Mouse (Mus musculus) gastrocnemius, postnatal 14 days (tissue): ENCODE data around the gene Usp22. TPM values are rescaled to one million over a fixed set of nuclear protein-coding genes. Genes with fewer than 3 reads are reported as not detected.

Experiments used
- DNase-seq: peaks from one replicate; pipeline ENCODE4 v3.0.0; 2021; ENCODE audit warnings: mixed read lengths
- intact Hi-C: fragments of 180-260 bp; cut with DNase I; formaldehyde crosslinking; loops from one replicate; pipeline ENCODE4 v1.15.1; 2025; ENCODE audit warnings: low total_unique reads
- long read RNA-seq, 2 experiments: library from polyadenylated mRNA; stranded (forward); transcript quantifications; one replicate each; pipeline ENCODE4 v2.0.0; 2021
- total RNA-seq, 2 experiments: library from RNA; stranded (reverse); gene quantifications; 2 replicates each; pipeline ENCODE4 v1.2.3; 2021

The Usp22 gene
- total RNA-seq: 10 to 100 TPM; 18.3 to 23.8 TPM
- long read RNA-seq, experiment 1, full-length matches to known transcripts: 11 of 15 reads
- long read RNA-seq, experiment 1, partial matches to known transcripts: 0 of 15 reads
- long read RNA-seq, experiment 1, other reads (novel, unspliced or antisense): 4 of 15 reads
- long read RNA-seq, experiment 2, full-length matches to known transcripts: 16 of 19 reads
- long read RNA-seq, experiment 2, partial matches to known transcripts: 2 of 19 reads
- long read RNA-seq, experiment 2, other reads (novel, unspliced or antisense): 1 of 19 reads

DNA sequence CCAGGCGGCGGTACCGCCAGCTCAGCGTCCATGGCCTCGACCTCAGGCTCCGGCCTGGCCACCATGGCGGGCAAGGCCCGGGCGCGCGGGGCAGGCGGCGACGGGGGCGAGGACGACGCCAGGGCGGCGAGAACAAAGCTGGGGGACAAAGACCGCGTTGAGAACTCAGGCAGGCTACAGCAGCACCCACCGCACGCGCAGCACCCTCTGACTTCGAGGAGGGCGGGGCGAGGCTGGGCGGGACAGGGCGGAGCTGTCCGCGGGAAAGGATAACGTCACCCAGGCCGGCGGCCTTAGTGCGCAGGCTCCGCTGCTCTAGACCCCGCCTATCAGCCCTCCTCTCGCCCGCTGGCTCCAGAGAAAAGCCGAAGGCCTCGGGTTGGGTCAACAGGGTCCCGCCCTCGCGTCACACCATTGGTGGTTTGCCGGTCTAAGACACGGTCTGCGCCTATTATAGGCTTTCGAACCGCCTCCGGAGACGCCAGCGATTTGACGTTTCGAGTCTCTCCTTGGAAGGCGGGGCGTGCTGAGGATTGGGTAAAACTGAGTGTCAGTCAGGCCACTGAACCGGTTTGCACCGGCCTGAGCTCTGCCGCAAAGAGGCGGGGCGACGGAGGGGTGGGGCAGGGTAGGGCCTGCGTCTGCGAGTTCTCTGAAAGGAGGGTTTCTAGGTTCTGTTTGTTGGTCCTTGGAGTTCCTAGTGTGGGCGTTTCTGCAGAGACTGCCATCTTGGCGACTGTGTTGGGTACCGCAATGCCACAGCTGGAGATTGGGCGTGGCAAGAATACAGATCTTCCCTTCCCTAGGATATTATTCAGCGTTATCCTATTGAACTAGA is at the start of gene Usp22:
Gene Usp22, minus strand, starts transcription at position 235 of the 838 bp plus-strand sequence.
- DNase-seq: peak; percentile 100
- intact Hi-C loops: no loop called here

DNA sequence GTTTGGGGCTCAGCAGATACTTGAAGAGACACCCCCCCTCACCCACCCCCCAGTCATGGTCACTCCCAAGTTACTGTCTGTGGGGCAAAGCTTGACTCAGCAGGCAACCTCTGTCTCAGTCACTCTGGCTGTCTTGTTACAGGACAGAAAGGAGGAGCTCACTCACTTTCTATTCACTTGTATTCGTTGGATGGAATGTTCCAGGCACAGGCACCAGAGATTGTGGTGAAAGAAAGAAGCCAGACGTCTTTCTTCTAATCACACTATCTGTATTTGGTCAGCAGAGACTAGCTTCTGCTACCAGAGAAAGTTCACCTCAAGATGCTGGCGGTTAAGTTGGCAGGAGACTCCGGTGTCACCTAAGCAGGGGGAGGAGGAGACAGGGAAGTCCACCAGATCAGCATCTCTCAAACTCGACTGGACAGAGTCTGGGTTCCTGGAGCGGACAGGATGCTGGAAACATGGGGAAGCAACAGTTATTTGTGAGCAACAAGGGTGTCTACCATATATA is 49.4 kb upstream of the Usp22 start:
- intact Hi-C loops: no loop called here
- DNase-seq: no peak

DNA sequence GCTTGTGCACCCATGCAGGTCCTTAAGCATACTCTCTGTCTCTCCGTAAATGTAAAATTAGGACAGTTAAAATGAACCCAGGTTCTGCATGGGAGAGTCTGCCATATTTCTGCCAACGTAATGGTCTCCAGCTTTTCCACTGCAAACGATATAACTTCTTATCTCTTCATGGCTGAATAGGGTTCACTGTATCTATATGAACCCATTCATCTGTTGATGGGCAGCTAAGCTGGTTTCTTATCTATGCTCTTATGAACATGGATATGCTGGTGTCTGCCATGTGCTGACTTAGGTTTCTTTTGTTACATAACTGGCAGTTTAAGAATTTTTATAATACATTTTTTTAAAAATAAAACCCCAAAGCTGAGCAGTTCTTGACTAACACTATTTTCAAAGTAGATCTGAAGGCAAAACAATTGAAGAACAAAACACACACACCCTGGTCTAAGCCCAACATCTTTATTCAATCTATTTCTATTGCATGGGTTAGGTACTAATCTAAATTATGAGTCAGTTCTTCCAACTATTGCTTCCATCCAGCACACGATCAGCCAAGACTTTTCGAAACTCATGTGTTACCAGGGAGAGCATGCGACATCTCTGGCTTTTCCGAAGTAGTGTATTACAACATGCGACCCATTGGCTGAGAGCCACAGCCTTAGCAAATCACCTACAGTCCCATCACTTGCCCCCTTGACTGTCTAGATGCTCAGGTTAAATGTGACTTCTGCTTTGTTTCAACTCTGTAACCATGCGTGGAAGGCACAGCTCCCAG is 48.3 kb upstream of the Usp22 start:
- DNase-seq: no peak
- intact Hi-C loops: no loop called here

DNA sequence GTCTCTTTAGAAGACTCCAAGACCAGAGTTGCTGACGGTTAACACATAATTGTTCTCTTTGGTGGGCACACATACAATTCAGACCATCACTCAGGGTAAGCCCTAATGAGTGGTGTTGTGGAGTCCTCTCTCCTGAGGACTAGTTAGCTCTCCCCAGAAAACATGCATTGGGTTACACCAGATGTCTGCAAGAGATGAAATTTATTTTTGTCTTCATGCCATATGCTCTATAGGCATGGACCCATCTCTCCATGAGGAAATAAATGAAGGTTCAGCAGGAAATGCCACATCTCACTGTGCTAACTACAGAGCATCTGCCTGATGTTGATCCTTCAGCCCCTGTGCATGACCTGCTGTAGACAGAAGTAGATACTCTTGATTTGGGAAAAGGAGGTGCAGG is 47.2 kb upstream of the Usp22 start:
- intact Hi-C loops: no loop called here
- no peak for DNase-seq

DNA sequence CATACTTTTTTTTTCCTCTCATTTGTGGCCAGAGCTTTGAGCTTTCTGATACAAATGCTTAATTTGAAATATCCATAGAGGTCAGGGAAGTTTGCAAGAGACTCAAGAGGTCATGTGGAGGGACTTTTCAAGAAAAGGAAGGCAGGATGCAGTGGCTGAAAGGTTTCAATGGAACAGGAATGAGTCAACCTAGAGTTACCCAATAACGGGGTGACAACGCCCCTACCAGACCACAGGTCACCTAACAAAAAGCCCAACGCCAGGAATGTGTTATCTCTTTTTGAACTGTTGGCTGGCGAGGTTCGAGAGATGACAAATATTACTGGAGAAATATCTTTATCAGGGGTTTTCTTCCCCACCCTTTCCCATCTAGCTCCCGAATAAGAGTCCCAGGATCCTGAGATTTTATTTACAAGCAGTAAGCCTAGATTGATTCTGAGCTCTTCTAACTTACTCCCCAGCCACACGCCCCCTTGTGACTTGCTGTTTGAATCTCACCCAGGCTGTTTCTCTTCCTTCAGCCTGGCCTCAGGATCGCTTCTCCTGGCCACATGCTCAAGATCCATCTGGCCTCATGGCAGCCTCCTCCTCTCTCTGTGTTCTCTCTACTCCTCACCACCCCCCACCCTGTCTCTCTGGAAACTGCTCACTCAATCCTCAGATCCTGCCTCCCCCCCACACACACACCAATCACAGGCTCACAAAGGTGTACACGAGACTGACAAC is 45.5 kb upstream of the Usp22 start:
- intact Hi-C loops: no loop called here
- DNase-seq: no peak

DNA sequence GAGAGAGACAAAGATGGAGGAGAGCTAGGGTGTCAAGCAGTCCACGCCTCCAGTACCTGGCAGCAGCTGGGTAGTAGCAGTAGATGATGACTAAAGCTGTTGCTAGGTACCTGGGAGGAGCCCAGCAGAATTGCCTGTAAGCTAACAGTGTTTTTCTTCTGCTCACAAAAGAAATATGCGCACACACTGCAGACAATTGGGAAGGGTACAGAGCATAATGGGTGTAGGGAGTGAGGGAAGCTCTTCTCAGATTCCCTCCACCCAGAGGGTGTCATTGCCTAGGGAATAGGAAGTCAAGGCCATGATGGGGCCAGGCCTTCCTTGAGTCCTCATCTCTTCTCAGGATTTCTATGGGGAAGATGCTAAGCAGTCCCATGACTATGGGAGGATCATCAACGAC is 41.1 kb upstream of the Usp22 start:
- intact Hi-C loops: no loop called here
- DNase-seq: no peak

DNA sequence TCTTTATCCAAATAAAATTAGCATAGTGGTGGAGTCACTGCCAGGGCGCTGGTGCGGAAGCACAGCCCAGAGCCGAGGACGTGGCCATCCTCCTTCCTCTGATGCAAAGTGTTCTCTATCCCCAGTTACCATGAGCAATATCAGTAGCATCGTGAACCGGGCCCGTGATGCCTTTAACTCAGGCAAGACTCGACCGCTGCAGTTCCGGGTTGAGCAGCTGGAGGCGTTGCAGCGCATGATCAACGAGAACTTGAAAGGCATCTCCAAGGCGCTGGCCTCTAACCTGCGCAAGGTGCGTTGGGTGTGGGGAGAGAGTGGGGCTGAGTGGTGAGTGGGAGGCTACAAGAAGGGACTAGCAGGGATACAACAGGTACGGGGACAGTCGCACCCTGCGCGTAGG is 37.2 kb upstream of the Usp22 start:
- no peak for DNase-seq
- intact Hi-C loops: no loop called here

DNA sequence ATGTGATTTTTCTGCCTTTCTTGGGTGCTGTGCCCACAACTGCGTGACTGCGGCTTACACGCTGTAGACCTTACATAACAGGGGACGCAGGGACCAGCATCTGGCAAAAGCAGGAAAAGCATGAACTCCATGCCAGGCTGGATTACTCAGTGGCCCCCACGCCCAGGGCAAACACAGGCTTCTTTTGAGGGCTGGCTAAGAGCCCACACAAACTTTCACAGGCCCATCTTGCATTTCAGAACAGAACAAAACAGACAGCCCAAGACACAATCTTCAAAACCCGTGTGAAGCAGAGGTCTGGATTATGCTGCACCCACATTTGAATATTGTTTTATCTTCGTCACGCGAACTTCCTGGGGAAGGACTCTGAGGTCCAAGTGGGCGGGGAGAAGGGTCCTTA is 33.5 kb upstream of the Usp22 start:
- no peak for DNase-seq

DNA sequence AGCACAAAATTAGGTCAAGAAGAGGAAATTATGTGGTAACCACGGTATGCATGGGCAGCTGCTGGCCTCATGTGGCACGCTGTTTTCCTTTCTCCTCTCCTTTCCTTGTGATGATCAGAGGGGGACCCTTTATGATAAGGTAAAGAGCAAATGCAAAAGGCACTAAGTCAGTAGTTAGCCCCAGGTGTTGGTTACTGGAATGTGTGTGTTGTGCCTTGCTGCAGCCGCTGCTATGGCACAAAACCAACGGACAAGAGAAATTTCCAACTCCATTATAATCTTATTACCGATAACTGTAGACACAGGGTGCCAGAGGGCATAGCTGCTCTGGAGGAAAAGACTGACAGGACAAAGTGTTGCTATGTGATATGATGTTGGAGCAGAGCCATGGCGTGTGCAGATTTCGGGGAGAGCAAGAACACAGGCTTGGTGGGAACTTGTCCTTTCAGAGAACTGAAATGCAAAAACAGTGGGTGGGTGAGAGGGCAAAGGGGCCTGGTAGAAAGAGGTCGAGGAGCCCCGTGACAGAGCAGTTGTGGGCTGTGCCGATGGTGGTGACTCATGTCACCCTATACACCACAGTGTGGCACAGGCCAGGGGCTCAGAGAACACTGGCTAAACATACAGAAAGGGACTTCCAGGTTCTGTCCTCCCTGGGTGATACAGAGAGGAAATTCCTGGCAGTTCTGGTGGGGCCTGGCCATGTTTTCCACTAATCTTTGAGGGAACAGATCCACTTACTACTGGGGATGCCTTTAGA is 32.8 kb upstream of the Usp22 start, which contains the start of gene Aldh3a1:
Gene Aldh3a1, plus strand, starts transcription at position 51 of the 760 bp plus-strand sequence.
- intact Hi-C loops: no loop called here
- no peak for DNase-seq

More for the DNA sequence above, 33.5 kb upstream of the Usp22 start:
- intact Hi-C loops: no loop called here

DNA sequence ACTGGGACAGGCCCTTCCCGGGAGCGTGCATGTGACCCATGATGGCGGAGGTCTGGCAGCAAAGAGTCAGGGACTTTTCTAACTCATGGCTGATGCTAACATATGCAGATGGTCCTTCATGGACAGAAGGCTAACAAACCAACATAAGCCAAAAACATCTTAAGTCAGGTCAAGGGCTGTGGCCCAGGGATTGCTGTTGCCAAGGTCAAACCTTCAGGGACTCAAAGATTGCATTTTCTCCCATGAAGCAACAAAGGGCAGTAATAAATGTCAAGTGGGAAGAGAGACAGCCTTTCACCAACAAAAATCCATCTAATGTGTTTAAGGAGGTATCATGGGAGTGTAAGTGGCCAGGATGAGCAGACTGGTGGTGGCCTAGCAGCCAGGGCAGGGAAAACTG is 31.3 kb upstream of the Usp22 start:
- no peak for DNase-seq
- intact Hi-C loops: no loop called here

DNA sequence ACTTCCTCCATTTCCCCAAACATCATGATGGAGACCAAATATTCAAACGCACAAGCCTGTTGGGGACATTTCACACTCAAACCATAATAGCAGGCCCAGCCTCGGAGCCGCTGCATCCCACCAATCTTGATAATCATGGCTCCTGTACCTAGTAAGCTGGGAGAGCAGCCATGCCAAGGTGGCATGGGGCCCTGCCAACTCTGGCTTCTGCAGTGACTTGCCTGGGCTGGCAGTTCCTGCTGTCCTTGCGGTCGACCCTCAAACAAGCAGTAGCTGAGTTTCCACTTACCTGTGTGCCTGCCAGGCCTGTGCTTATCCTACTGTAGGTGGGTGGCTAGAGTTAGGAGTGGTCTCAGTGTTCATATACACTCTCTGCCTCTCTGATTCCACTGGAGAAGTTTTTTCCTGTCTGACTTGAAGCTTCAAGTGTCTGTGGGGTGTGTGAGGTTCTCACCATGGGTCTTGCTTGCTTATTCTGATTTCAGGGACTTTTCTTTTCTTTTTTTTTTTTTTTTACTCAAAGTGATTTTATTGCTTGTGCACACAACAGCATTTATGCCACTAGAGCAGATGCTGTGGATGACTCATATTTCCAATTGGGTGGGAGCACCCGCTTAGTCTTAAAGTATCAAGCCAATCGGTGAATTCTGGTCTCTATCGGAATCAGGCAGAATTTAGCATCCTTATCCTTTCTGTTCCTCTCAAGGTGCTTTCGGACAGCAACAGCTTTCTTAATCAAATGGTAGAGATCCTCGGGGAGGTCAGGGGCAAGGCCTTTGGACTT is 30.5 kb upstream of the Usp22 start:
- no peak for DNase-seq
- intact Hi-C loops: no loop called here

DNA sequence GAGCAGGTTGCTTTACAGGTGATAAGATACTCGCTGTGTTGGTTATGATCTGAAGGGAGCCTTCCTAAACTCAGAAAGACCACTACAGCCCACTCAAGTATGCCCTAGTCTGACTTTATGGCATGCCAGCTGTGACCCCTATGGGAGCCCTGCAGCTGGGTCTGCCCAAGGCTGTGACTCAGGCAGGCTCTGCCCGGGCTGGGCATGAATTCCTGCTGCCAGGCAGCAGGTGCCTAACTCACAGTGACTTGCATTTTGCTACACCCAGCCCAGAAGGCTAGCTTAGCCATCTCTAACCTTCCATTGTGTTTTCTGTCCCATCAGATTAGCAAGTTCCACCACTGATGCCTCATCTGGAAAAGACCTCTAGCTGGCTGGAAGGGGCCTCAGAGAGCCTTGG is 28.0 kb upstream of the Usp22 start:
- intact Hi-C loops: no loop called here
- DNase-seq: no peak

DNA sequence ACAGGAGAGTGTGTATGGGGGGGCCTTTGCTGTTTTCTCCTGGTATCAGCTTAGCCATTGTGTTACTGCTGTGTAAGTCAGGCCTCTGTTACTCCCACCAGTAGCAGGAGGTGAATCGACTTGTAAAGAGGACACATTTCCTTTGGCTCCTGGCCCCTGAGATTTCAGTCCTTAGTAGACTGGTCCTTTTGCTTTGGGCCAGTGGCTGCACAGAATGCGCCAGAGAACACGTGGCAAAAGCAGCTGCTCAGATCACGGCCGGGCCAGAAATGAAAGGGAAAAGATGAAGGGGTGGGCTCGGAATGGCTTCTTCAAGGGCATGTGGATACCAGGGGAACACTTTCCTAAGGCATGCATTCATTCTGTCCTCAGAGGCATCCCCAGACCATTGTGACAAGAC is 27.3 kb upstream of the Usp22 start:
- intact Hi-C loops: no loop called here
- DNase-seq: no peak

DNA sequence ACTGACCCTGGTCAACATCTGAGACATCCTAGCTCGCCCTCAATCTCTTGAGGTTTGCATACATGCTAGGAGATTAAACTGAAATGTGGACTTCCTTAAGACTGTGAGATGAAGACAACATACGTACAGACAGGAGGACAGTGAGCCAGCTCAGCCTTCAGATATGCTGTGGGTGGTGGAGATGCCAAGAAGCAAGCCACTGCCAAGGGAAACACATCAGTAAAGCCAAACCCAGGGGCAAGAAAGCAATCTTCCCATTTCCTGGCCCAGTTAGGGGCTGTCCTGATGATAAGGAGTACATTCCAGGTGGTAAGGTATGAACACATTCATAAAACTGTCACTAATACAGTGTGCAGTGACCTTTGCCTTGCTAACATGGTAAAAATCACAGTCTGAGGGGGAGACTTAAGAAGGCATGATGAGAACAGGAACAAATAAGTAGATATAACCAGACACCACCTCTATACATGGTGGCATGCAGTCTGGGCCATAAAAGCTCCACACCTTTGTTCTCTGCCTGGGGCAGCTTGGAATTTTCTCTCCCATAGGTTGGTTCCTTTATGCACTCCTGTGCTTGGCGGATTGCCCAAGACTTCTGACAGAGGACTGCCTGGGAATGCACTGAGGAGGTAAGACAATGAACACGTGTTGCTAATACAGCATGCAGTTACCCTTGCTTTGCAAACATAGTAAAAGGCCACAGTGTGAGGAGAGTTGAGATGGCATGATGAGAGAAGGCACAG is 24.9 kb upstream of the Usp22 start:
- intact Hi-C loops: loop anchor here (10.0 kb wide), 1 partner anchor 105 kb away; no protein-coding TSS in a partner anchor

DNA sequence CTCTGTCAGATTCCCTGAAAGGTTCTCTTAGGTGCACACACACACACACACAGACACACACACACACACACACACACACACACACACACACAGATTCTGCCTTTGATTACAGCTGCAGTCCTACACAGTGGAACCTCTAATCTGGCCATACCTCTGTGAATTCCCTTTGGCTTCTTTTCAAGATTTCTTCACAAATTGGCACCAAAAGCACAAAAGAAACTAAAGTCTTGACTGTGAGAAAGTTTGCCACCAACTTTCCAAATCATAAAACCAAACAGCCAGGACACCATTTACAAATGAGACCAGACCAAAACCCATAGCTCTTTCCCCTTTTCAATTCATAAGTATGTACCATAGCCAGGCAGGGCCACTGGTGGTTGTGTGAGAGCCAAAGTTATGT is 23.1 kb upstream of the Usp22 start:
- DNase-seq: no peak
- intact Hi-C loops: loop anchor here (10.0 kb wide), 1 partner anchor 107 kb away; no protein-coding TSS in a partner anchor

More for the DNA sequence above, 24.9 kb upstream of the Usp22 start:
- DNase-seq: no peak

DNA sequence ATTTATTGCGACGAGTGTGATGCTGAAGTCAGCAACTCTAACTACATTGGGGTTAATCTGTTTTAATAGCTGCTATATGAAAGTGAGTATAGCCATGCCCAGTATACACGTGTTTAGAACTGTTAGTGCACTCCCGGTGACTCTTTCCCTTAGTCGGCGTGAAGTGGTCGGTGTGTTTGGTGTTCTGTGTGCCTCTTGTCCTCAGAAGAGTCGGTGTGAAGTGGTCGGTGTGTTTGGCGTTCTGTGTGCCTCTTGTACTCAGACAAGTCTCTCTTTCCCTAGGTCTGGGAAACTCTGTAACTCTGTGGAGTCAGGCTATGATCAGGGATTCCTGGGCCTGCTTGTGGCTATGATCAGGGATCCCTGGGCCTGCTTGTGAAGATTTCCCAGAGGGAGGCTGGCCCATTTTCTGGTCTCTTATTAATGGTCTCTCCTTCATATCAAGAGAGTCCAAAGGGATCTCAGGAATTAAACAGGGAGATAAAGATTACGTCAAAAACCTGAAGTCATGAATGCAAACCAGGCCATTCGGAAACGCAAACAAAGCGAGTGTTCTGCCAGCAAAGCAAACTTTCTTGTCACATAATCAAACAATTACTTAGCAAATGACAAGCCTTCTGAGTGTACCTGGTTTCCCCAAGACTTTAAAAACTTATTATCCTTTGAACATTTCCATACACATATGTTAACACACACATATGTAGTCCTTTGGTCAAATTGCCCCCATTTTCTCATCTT is 21.9 kb upstream of the Usp22 start:
- intact Hi-C loops: loop anchor here (10.0 kb wide), 1 partner anchor 108 kb away; no protein-coding TSS in a partner anchor
- no peak for DNase-seq
